Mouse (Mus musculus) kidney, adult 2 months (tissue): ENCODE data around the gene Lrp11. TPM values are rescaled to one million over a fixed set of nuclear protein-coding genes. Genes with fewer than 3 reads are reported as not detected.

Experiments
- DNase-seq: peaks from one replicate; pipeline ENCODE4 v3.0.0; 2021
- H3K27ac ChIP-seq: fragments of 200-500 bp; 2 replicates; pipeline ENCODE4 v1.5.1; 2012; ENCODE audit warnings: low read depth, low read length, control low read depth, inconsistent platforms; ENCODE audit not compliant: insufficient read depth
- H3K27me3 ChIP-seq: fragments of 200-500 bp; replicated peaks from 2 replicates; pipeline ENCODE4 v1.6.1; 2012; ENCODE audit warnings: mild to moderate bottlenecking, moderate library complexity, low read length, inconsistent platforms; ENCODE audit not compliant: control insufficient read depth, insufficient read depth
- H3K36me3 ChIP-seq: fragments of 200-500 bp; 2 replicates; pipeline ENCODE4 v1.6.1; 2012; ENCODE audit warnings: mild to moderate bottlenecking, moderate library complexity, low read length, inconsistent platforms; ENCODE audit not compliant: control insufficient read depth, insufficient read depth
- H3K4me1 ChIP-seq: fragments of 200-500 bp; 2 replicates; pipeline ENCODE4 v1.6.1; 2011; ENCODE audit warnings: low read length; ENCODE audit not compliant: control insufficient read depth, insufficient read depth
- H3K4me3 ChIP-seq: fragments of 200-500 bp; 2 replicates; pipeline ENCODE4 v1.5.1; 2011; ENCODE audit warnings: mild to moderate bottlenecking, low read depth, low read length, control low read depth; ENCODE audit not compliant: insufficient read depth
- CTCF ChIP-seq: fragments of 200-500 bp; conservative IDR thresholded peaks from 2 replicates; pipeline ENCODE4 v1.5.1; 2011; ENCODE audit warnings: low read depth, mild to moderate bottlenecking, control low read depth, low read length, moderate library complexity, mixed read lengths; ENCODE audit not compliant: insufficient read depth, insufficient read length
- POLR2A ChIP-seq: fragments of 200-500 bp; IDR thresholded peaks from one replicate; pipeline ENCODE4 v1.6.1; 2011; ENCODE audit warnings: low read depth, low read length, control low read depth
- WGBS: fragments of 180-500 bp; shearing (Covaris S2); methylation state at CpG from one replicate; pipeline ENCODE4 v1.1.7; 2018; 5-methylcytosine and 5-hydroxymethylcytosine counted together
- polyA plus RNA-seq: library from polyadenylated mRNA; depleted of rRNA; stranded (reverse); fragments of >200 nt; gene quantifications from 2 replicates; pipeline ENCODE4 v1.2.3, GENCODE M21; 2012

Lrp11 gene
- polyA plus RNA-seq, 1 experiment, result 7.7 TPM

DNA sequence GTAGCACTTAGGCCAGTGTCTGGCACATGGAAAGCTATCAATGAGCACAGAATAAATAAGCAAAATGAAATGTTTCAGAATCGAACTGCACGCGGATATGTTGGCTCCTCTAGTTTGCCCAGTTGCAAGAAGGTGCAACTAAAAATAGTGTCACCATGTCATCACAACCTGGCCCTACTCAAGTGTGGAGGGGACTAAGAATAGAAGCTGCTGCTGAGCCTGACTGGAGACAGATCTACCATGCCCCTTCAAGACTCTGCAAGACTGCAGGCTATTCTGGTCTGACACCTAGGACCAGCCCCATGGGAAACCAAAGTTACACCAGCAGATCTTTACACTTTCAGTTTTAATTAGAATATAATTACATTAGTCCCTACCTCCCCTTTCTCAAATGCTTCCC is 32.8 kb downstream of the Lrp11 start:
- 89% methylated on average over 3 of the region's 3 CpGs for WGBS
- no peak for DNase-seq

DNA sequence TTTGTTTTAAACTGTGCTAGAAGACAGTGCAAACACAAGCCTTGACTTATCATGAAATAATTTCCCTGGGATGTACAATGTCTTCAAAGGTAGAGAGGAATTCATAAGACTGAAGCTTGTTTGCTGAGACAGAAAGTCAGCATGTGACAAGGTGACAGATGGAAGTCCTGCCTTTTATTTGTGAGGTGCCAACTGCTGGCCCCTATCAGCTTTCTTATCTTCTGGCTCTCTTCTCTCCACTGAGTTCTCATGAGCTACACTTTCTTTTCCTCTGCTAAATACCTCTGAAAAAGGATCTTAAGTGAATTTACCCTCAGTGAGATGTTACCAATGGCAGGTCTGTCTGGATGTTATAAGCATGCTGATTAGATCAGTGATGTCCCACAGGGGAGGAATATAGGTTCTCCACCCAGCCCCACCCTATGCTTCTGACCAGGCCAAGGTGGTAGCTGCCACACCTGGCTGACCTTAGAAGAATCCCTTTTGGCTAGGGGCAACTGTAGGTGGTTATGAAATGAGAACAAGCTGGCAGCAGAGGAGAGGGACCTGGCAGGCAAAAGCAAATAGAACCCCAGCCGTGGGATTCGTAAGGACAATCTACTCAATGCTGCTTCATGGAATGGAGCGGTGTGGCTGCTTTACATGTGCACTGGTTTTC is 34.4 kb downstream of the Lrp11 start:
- no peak overlapping the region for H3K4me3 ChIP-seq
- H3K36me3 ChIP-seq, result no peaks in the 10 kb centered on the region; the same call in 1 of the 2 replicates
- no peak for DNase-seq
- TF ChIP-seq POLR2A (no peak), CTCF (no peak)
- no peaks in the 10 kb centered on the region for H3K4me1 ChIP-seq
- no peak overlapping the region for H3K27ac ChIP-seq
- 95% methylated on average over 3 of the region's 3 CpGs for WGBS
- no peaks in the 10 kb centered on the region for H3K27me3 ChIP-seq

More for the DNA sequence above, 32.8 kb downstream of the Lrp11 start:
- Histone ChIP-seq H3K27ac (no peak overlapping the region), H3K36me3 (no peaks in the 10 kb centered on the region), H3K4me3 (no peak overlapping the region), H3K4me1 (no peaks in the 10 kb centered on the region), H3K27me3 (no peaks in the 10 kb centered on the region)
- TF ChIP-seq CTCF, result no peak
- TF ChIP-seq POLR2A, result no peak

GRCm38 (mm10) chr10:7629092-7629491 is 39.5 kb downstream of the Lrp11 start:
- H3K4me3 ChIP-seq, result no peak overlapping the region
- no peaks in the 10 kb centered on the region for H3K4me1 ChIP-seq
- no peaks in the 10 kb centered on the region for H3K27me3 ChIP-seq
- no peaks in the 10 kb centered on the region; the same call in 1 of the 2 replicates for H3K36me3 ChIP-seq
- H3K27ac ChIP-seq, result no peak overlapping the region
- no peak for TF ChIP-seq POLR2A
- no peak for TF ChIP-seq CTCF
- WGBS, result 91% methylated on average over 4 of the region's 4 CpGs
- DNase-seq, result no peak

GRCm38 (mm10) chr10:7630286-7630685 is 40.7 kb downstream of the Lrp11 start:
- WGBS, result 89% methylated on average over 5 of the region's 5 CpGs
- no peak overlapping the region for H3K4me3 ChIP-seq
- H3K36me3 ChIP-seq, result no peaks in the 10 kb centered on the region; the same call in 1 of the 2 replicates
- H3K4me1 ChIP-seq, result no peaks in the 10 kb centered on the region
- H3K27ac ChIP-seq, result no peak overlapping the region
- no peak for DNase-seq
- no peaks in the 10 kb centered on the region for H3K27me3 ChIP-seq
- no peak for TF ChIP-seq POLR2A
- TF ChIP-seq CTCF, result no peak

DNA sequence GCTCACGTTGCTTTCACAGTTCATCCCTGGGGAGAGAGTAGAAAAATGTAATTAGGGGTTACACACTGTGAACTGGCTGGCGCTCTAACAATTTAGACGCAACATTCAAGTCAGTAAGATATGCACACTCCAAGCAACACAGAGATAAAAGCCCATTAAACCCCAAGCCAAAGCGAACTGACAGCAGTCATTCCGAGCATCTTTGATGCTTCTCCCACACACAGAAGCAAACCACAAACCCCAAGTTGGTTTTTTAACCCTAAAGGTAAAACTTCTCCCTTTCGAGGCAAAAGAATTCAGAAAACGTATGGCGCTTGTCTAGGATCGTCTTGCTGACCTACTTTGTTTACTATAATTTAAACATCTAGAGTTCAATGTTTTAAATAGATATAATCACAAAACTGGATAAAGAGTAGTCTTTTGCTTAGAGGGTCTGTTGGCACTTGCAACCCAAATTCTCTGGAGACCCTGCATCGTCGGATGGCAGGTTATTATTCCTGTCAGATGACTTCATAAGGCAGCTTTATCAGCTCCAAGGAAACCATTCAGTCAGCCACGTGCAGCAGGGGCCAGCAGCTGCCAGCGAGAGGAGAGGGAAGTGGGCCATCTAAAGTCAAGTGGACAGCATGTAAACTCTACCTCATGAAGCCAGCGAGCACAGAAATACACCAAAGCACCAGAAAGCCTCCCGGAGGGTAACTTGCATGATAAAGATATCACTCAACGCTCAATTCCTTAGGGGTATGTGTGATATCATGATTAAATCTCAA is 41.5 kb downstream of the Lrp11 start:
- 86% methylated on average over 16 of the region's 16 CpGs for WGBS
- Histone ChIP-seq H3K36me3 (no peaks in the 10 kb centered on the region; the same call in 1 of the 2 replicates), H3K27me3 (no peaks in the 10 kb centered on the region), H3K4me1 (no peaks in the 10 kb centered on the region), H3K27ac (no peak overlapping the region), H3K4me3 (no peak overlapping the region)
- no peak for DNase-seq
- TF ChIP-seq CTCF, result no peak
- TF ChIP-seq POLR2A, result no peak

DNA sequence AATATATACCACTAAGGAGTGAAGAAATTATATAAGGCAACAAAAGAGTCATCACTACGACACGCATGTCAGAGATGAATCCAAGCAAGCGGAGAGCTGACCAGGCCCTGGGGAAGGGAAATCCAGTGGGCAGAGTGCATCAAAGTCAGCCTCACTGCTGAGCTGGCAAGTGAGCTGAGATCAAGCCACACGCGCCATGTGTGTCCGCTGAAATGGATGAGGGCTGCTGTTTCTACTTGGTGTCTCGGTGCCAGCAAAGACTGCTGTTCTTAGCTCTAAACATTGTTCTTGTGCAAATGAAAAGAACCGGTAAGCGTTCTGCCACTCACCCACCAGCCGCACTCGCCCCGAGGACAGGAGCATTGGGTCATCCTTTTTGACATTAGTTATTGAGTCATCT is 50.8 kb downstream of the Lrp11 start:
- H3K27me3 ChIP-seq, result no peaks in the 10 kb centered on the region
- WGBS, result 96% methylated on average over 12 of the region's 12 CpGs
- TF ChIP-seq POLR2A, result no peak
- no peak for TF ChIP-seq CTCF
- no peak overlapping the region for H3K27ac ChIP-seq
- DNase-seq, result no peak
- no peaks in the 10 kb centered on the region for H3K4me1 ChIP-seq
- H3K36me3 ChIP-seq, result peaks cover 5% of the 10 kb centered on the region
- no peak overlapping the region for H3K4me3 ChIP-seq

GRCm38 (mm10) chr10:7645911-7646310 is 56.3 kb downstream of the Lrp11 start:
- no peaks in the 10 kb centered on the region for H3K27me3 ChIP-seq
- H3K36me3 ChIP-seq, result peaks cover 7% of the 10 kb centered on the region
- DNase-seq, result no peak
- no peak overlapping the region for H3K27ac ChIP-seq
- TF ChIP-seq POLR2A (no peak), CTCF (no peak)
- H3K4me3 ChIP-seq, result no peak overlapping the region
- 88% methylated on average over 2 of the region's 2 CpGs for WGBS
- H3K4me1 ChIP-seq, result no peaks in the 10 kb centered on the region
